ENCODE assay signal across 12 mouse cellular contexts in genomic region chr8:111715514-111715913, GRCm38 (mm10). TPM values are rescaled to one million over a fixed set of nuclear protein-coding genes. Genes with fewer than 3 reads are reported as not detected.
DNase-seq lines count a peak whose midpoint lies in the region; ATAC-seq and TF ChIP-seq lines count a peak whose summit lies in the region.
"Had no signal": no experiment of that assay in that cellular context is flagged by ENCODE, and none has a peak within 500 bp of the region (broad histone marks: within the 10 kb centered on the region; RNA-seq: fewer than 3 reads in every experiment).

No protein-coding gene starts in this region.

- peaks cover 71% of the 10 kb centered on the region for H3K36me3 ChIP-seq in forebrain, embryonic 13.5 days (ENCODE audit: poor library complexity, severe bottlenecking)
- H3K36me3 ChIP-seq in midbrain, embryonic 16.5 days (ENCODE audit: control insufficient read depth, insufficient read depth, low read length), result peaks cover 33% of the 10 kb centered on the region

- H3K4me1 ChIP-seq in cerebellum, adult 2 months (ENCODE audit: control insufficient read depth, insufficient read depth, low read length), result peaks cover 66% of the 10 kb centered on the region
- peaks cover 40% of the 10 kb centered on the region for H3K4me1 ChIP-seq in forebrain, embryonic 13.5 days
- H3K4me1 ChIP-seq in midbrain, embryonic 16.5 days (ENCODE audit: control insufficient read depth, insufficient read depth, low read length), result peaks cover 25% of the 10 kb centered on the region

- H3K4me3 ChIP-seq in cerebellum, adult 2 months (replicated peaks; ENCODE audit: insufficient read depth, low read depth, low read length), result no peak overlapping the region
- H3K4me3 ChIP-seq in layer of hippocampus, adult 2 months, result no peak overlapping the region
- H3K4me3 ChIP-seq in forebrain, embryonic 13.5 days, result no peak overlapping the region
- H3K4me3 ChIP-seq in midbrain, embryonic 16.5 days (ENCODE audit: low read depth, low read length), result no peak overlapping the region

- H3K27me3 ChIP-seq in cerebellum, adult 2 months (ENCODE audit: control insufficient read depth, insufficient read depth, low read length), result no peaks in the 10 kb centered on the region
- no peaks in the 10 kb centered on the region for H3K27me3 ChIP-seq in forebrain, embryonic 13.5 days
- H3K27me3 ChIP-seq in midbrain, embryonic 16.5 days (ENCODE audit: control insufficient read depth, insufficient read depth, low read depth, low read length), result no peaks in the 10 kb centered on the region

- no peak for TF ChIP-seq POLR2A in cerebellum, adult 2 months (IDR thresholded peaks at IDR 0.05; ENCODE audit: borderline replicate concordance, insufficient read depth, low read length)

- peak in 1 of 2 experiments; percentile 28 for DNase-seq in cerebellum, adult 2 months
- DNase-seq in cerebellum, adult 11 months, result no peak
- no peak for DNase-seq in layer of hippocampus, adult 2 months (ENCODE audit: low spot score in 2 of 2)
- DNase-seq in layer of hippocampus, postnatal 10 days (ENCODE audit: low spot score in 2 of 2), result no peak
- no peak for DNase-seq in layer of hippocampus, postnatal 14 days (ENCODE audit: low spot score in 2 of 2)
- DNase-seq: B cell, adult 2 months; kidney, adult 8-10 months; lung, postnatal 14 days had no signal

- 0 out of 2 replicates have a peak overlapping the region, but pooled peaks have one; percentile 73 for H3K27ac ChIP-seq in cerebellum, adult 2 months (ENCODE audit: insufficient read depth, low read length)
- H3K27ac ChIP-seq in layer of hippocampus, adult 2 months, result peak overlapping the region; percentile 96; the same call in 1 of the 2 replicates
- H3K27ac ChIP-seq in forebrain, embryonic 13.5 days, result peak overlapping the region; percentile 98
- peak overlapping the region; percentile 92 for H3K27ac ChIP-seq in midbrain, embryonic 16.5 days (ENCODE audit: low read length)

- no peak overlapping the region for H3K4me2 ChIP-seq in forebrain, embryonic 13.5 days
- H3K4me2 ChIP-seq in midbrain, embryonic 16.5 days (ENCODE audit: low read length), result no peak overlapping the region

- WGBS in cerebellum, adult 2 months, result 48% methylated on average over 13 of the region's 13 CpGs
- 80% methylated on average over 13 of the region's 13 CpGs for WGBS in forebrain, embryonic 13.5 days
- 84% methylated on average over 13 of the region's 13 CpGs for WGBS in midbrain, embryonic 16.5 days

- no peaks in the 10 kb centered on the region for H3K9me3 ChIP-seq in forebrain, embryonic 13.5 days (replicated peaks)
- H3K9me3 ChIP-seq in midbrain, embryonic 16.5 days (replicated peaks; ENCODE audit: control insufficient read depth, low read length, poor library complexity, severe bottlenecking), result no peaks in the 10 kb centered on the region

- TF ChIP-seq CTCF in cerebellum, adult 2 months (IDR thresholded peaks at IDR 0.05; ENCODE audit: borderline replicate concordance, insufficient read depth, low read depth, low read length), result peak; percentile 24; the same call in 1 of the 2 replicates
- TF ChIP-seq CTCF in layer of hippocampus, adult 2 months (conservative IDR thresholded peaks at IDR 0.05), result no peak

- no peak for ATAC-seq in forebrain, embryonic 13.5 days
- ATAC-seq in midbrain, embryonic 16.5 days, result no peak
- ATAC-seq in activated CD4-positive, CD25-positive, alpha-beta regulatory T cell, adult 4 months, result no peak

- 0 out of 2 replicates have a peak overlapping the region, but pooled peaks have one; percentile 1 for H3K9ac ChIP-seq in forebrain, embryonic 13.5 days
- H3K9ac ChIP-seq in midbrain, embryonic 16.5 days (ENCODE audit: low read depth, low read length), result no peak overlapping the region

RNA-seq across cellular contexts. Expression of gene Ctrb1, which starts 24.7 kb away (rescaled TPM):
- 0.29 and 0.33 TPM in 2 replicates for polyA plus RNA-seq in cerebellum, adult 2 months (2012; rRNA removed)
- total RNA-seq in layer of hippocampus, adult 2 months (2021), result not detected
- total RNA-seq in layer of hippocampus, postnatal 10 days (2021), result not detected
- polyA plus RNA-seq in forebrain, embryonic 13.5 days (2015; fragmentation: Nextera tagmentation; extraction: Ambion mirVana), result 1.7 TPM in 1 of 2 replicates, not detected in the other
- polyA plus RNA-seq in midbrain, embryonic 16.5 days (2015; fragmentation: Nextera tagmentation; extraction: Ambion mirVana), result not detected in 2 replicates
- not detected for total RNA-seq in layer of hippocampus, postnatal 14 days (2021)
- not detected for polyA plus RNA-seq in activated CD4-positive, CD25-positive, alpha-beta regulatory T cell, adult 4 months (2017; shearing (Covaris generic))
- total RNA-seq: left cerebral cortex, postnatal 14 days had no signal

RNA-seq across cellular contexts. Expression of gene Bcar1, which starts 28.1 kb away (rescaled TPM):
- 129 and 146 TPM in 2 replicates for polyA plus RNA-seq in cerebellum, adult 2 months (2012; rRNA removed)
- total RNA-seq in layer of hippocampus, adult 2 months (2021), result 10 to 100 TPM; 66.1 to 69.7 TPM
- total RNA-seq in layer of hippocampus, postnatal 10 days (2021), result 10 to 100 TPM; 60.1 to 62.6 TPM
- 49.9 and 50.0 TPM in 2 replicates for polyA plus RNA-seq in forebrain, embryonic 13.5 days (2015; fragmentation: Nextera tagmentation; extraction: Ambion mirVana)
- polyA plus RNA-seq in midbrain, embryonic 16.5 days (2015; fragmentation: Nextera tagmentation; extraction: Ambion mirVana), result 41.5 and 43.3 TPM in 2 replicates
- 10 to 100 TPM; 66.5 to 73.8 TPM for total RNA-seq in layer of hippocampus, postnatal 14 days (2021)
- polyA plus RNA-seq in activated CD4-positive, CD25-positive, alpha-beta regulatory T cell, adult 4 months (2017; shearing (Covaris generic)), result under 1 TPM; 0.21 to 0.38 TPM

Comparison
In these comparisons a context has a peak if more than half of its experiments do, and no peak if none do; other contexts are left out.
1. RNA of gene Bcar1, which starts 28.1 kb away (polyA plus RNA-seq): 129 to 146 TPM in cerebellum, adult 2 months, 49.9 to 50.0 TPM in forebrain, embryonic 13.5 days and 41.5 to 43.3 TPM in midbrain, embryonic 16.5 days; 0.21 to 0.38 TPM in activated CD4-positive, CD25-positive, alpha-beta regulatory T cell, adult 4 months; every median in the first group is over 10 times any median in the second.
2. Peak in every context shown above with its lines, with median percentiles within 50 percentile points of each other: H3K27ac ChIP-seq.